Mouse (Mus musculus): ENCODE measurements around the gene Ecpas.

Ecpas gene

DNA sequence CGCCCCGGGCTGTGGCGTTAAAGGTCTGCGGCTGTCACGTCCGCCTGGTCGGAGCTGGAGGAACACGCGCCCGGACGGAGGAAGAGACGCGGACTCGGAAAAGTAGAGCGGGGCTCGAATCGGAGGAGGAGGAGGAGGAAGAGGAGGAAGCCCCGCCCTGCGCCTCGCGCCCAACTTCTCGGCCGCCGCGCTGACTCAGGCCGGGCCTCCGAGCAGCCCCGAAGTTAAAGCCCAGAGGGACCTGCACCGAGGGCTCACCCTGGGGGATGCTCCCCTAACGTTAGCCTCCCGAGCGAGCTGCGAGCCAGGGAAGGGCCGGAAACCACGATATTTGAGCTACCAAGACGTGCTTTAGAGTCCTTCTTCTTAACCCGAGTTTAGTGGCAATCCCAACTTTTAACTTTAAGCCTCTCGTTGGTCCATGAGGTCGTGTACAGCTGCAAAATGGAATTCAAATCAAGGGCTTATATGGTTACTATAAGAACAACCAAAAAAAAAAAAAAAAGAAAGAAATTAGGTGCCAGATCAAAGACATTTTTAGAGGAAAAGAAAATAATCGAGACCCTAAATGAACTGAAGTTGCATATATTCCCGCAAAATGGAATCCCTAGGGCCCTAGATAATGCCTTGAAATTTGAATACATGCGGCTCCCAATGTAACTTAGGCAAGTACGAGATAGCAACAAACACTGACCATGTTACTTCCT lies at the start of gene Ecpas:
Ecpas (minus strand) TSS at position 121 of the 707 bp plus-strand sequence.
- peak; percentile 72 for DNase-seq (ENCODE audit: low read depth, low spot score)

GRCm38 (mm10) chr4:58961719-58962118 lies 49.2 kb upstream of the Ecpas start:
- DNase-seq (ENCODE audit: low read depth, low spot score), result no peak

DNA sequence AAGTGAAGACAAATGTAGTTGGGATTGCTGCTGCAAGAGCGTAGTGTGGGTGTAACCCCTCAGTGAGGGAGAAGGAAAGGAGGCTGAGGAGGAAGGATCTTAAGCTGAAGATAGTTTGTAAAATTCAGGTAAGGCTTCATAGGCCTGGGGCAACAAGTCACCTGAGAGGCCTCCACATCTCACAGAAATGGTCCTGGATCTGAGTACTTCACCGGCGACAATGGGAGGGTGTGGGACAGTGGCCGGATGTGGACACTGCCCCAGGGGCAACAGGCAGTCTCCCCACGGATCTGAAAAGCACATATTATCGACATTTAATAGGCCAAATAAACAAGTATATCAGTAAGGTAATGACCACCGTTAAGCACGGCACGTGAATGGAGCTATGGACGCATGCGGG lies 40.1 kb upstream of the Ecpas start:
- DNase-seq (ENCODE audit: low read depth, low spot score), result no peak

DNA sequence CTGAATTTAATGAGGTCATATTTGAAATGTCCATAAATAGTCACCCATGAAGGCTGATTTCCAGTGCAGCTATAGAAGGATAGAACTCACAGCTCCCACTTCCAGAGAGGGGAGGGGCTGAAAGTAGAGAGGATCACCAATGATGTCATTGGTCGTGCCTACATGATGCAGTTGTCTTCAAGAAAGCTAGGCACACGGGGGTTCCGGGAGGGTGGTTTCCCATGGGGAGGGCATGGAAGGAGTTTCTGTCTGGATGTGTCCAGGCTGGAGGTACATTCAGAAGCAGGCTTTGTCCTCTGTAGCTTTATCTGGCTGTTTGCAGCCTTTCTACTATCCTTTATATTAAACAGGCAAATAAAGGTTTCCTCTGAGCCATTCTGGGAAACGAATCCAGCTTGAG lies 35.8 kb upstream of the Ecpas start:
- DNase-seq (ENCODE audit: low read depth, low spot score), result no peak

GRCm38 (mm10) chr4:58944695-58945094 lies 32.1 kb upstream of the Ecpas start:
- no peak for DNase-seq (ENCODE audit: low read depth, low spot score)

DNA sequence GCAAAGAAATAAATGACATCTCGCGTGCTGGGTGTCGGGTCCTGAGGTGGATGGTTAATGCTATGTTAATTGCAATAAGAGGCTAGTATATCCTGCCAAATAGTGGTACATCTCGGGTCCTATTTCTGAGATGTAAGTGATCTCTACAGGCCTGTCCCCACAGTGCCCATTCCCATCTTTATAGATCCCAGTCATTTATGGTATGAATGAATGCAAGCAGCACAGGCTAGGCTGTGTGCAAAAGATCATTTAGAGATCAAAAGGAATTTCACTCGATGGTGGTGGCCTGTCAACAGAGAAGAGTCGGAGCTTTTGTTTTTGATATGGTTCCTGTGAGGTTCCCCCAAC lies 31.6 kb upstream of the Ecpas start:
- no peak for DNase-seq (ENCODE audit: low read depth, low spot score)

GRCm38 (mm10) chr4:58943420-58944205 lies 31.1 kb upstream of the Ecpas start, which contains the start of gene Zkscan16:
Gene Zkscan16 (plus strand): TSS chr4:58943628.
- DNase-seq (ENCODE audit: low read depth, low spot score), result peak; percentile 94

DNA sequence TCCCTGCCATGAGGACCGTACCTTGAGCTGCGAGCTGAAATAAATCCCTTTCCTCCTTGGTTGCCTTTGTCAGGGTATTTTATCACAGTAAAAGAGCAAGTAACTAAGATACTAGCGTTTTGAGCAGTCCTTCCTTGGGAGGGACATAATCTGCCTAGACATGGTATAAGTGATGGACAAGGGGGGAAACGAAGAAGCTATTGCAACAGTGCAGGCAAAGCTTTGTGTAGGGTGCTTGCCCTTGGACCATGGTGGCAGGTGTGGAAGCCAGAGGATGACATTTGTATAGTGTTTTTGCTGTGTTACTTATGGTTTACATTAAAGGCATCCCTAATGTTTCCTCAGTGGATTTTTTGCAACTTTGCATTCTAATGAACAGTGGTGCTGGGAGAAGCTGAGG lies 30.4 kb upstream of the Ecpas start:
- no peak for DNase-seq (ENCODE audit: low read depth, low spot score)

DNA sequence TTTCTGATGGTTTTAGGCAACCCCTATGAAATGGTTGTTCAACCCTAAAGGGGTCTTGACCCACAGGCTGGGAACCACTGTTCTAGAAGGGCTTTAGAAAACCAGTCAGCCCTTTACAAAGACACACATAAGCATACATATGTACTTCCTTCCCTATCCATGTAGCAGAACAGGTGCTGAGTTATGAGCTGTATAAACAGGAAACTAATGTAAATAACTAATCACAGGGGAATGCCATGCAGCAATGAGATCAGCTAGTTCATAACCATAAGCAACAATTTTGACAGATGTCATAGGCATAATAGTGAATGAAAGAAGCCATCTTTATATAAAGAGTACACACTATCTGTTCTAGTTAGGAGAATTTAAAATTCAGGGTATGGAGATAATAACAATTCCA lies 29.1 kb upstream of the Ecpas start:
- DNase-seq (ENCODE audit: low read depth, low spot score), result no peak

DNA sequence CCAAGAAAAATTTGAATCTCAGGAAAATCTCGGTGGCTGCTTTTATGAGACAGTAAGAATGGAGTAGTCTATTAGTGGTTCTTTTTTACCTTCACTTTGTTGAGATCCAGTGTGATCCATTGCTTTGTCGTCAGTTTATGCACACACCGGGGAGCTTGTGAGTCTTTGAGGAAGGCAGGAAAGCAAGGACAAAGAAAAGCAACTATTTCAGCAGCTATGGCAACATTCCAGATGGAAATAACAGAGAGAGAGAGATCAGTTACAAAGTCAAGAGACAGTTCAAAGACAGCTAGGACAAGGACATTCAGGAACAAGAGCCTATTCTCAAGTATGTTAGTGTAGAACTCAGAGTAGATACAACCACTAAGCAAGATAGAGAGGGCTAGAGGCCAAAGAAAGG lies 23.3 kb upstream of the Ecpas start:
- no peak for DNase-seq (ENCODE audit: low read depth, low spot score)

- DNase-seq (ENCODE audit: low read depth, low spot score), result peak; percentile 14
Measured at GRCm38 (mm10) chr4:58934746-58935476, 22.4 kb upstream of the Ecpas start.

DNA sequence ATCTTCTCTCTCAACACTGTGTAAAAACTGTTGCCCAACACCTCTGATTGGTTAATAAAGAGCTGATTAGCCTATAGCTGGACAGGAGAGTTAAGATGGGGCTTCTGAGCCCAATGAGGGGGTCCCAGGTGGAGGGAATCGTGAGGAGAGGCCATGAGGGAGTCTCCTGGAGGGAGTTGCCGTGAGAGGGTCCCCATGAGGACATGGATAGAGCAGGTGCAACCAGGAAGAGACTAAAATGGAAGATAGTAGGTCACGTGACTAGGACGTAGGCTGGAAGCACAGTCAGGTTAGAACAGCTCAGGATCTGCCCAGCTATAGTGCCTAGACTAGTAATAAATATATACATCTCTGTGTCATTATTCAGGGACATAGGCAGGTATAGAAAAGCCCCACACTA lies 21.8 kb upstream of the Ecpas start:
- no peak for DNase-seq (ENCODE audit: low read depth, low spot score)

- no peak for DNase-seq (ENCODE audit: low read depth, low spot score)
Measured at GRCm38 (mm10) chr4:58932541-58932940, 20.0 kb upstream of the Ecpas start.

DNA sequence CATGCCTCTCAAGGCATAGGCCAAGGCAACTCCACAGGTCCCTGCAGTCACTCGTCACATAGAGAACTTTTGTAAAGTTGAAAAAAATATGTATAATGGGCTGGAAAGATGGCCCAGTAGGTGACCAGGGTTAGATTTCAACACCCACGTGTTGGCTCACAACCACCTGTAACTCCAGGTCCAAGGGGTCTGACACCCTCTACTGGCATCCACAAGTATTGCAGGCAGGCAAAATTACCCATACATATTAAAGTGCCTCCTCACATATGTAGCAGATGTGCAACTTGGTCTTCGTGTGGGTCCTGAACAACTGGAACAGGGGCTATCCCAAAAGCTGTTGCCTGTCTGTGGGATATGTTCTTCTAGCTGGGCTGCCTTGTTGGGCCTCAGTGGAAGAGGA lies 15.1 kb upstream of the Ecpas start:
- no peak for DNase-seq (ENCODE audit: low read depth, low spot score)

GRCm38 (mm10) chr4:58926120-58926519 lies 13.6 kb upstream of the Ecpas start:
- DNase-seq (ENCODE audit: low read depth, low spot score), result no peak

DNA sequence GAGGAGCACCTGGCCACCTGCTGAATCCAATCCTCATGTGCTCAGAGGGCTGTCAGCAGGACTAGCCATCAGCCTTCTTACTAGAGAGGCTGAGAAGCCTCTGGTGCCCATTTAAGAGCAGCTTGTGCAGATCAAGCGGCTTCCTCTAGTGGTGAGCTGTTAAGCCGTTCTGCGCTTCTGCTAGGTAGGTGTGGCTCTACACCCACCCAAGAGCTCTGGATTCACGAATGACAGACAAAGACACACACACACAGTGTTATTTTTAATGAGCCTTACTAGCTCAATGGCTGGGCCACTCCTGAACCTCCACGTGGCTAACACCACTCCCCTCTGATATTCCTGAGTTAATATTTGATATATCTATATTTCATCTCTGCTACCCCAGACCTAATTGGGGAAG lies 13.1 kb upstream of the Ecpas start:
- no peak for DNase-seq (ENCODE audit: low read depth, low spot score)

DNA sequence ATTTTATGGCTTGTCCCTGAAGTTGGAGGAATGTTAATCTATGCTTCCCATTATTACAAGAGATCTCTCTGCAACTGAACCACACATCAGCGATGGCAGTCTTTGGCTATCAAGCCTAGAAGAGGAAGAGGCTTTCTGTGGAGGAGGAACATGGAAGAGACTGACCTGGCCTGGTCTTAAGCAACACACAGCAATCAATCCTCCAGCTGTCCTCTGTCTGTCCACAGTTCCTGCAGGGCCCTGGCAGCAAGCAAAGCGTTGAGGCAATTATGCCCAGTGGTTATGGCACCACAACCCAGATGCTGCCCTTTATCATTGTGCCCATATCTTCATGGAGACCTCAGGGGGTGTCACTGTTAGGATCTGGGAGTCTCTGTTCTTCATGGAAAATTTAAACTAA lies 11.4 kb upstream of the Ecpas start:
- no peak for DNase-seq (ENCODE audit: low read depth, low spot score)

GRCm38 (mm10) chr4:58915081-58915826 lies 2.7 kb upstream of the Ecpas start:
- DNase-seq (ENCODE audit: low read depth, low spot score), result no peak

- DNase-seq (ENCODE audit: low read depth, low spot score), result no peak
Measured at GRCm38 (mm10) chr4:58913336-58914026, 932 bp upstream of the Ecpas start.

GRCm38 (mm10) chr4:58911831-58912628 lies 519 bp downstream of the Ecpas start:
- DNase-seq (ENCODE audit: low read depth, low spot score), result peak; percentile 61

Measured in forelimb bud, embryonic 11.5 days (tissue).